In the genomic region with DNA sequence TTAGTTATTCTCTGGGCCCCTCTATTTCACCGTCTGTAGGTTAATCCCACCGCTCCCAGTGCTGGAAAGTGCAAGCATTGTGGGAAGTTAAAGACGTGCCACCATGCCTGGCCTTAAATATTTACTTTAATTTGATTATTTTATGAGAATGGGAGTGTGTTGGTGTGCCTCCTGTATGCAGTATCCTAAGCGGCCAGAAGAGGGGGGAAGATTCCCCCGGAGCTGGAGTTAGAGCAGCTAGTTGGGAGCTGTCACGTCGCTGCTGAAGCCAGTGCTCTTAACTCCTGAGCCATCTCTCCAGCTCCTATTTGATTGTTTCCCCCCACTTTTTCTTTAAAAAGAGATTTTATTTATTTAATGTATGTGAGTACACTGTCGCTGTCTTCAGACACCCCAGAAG, we compare ENCODE assay signal across 8 mouse cellular contexts. TPM values are rescaled to one million over a fixed set of nuclear protein-coding genes. Genes with fewer than 3 reads are reported as not detected.
DNase-seq lines count a peak whose midpoint lies in the region; ATAC-seq lines count a peak whose summit lies in the region.

No protein-coding gene starts in this region.

- ATAC-seq in erythroid progenitor cell, adult 5-6 weeks (replicated peaks; ENCODE audit: low FRiP score, poor library complexity, severe bottlenecking) = peak; percentile 99
- peak; percentile 32 to 53; a peak in 2 of 4 replicates for ATAC-seq in hematopoietic stem cell, adult 5-6 weeks (replicated peaks in 1 of 2; ENCODE audit: insufficient read depth in 1 of 2, low FRiP score in 2 of 2, low TSS enrichment in 1 of 2, low read depth in 1 of 2, poor library complexity in 2 of 2, severe bottlenecking in 2 of 2)

- DNase-seq in B cell, adult 2 months = peak; percentile 51 to 57
- peak; percentile 35 for DNase-seq in adrenal gland, postnatal 10 days
- peak; percentile 14 to 47 for DNase-seq in layer of hippocampus, postnatal 10 days (ENCODE audit: low spot score in 2 of 2)
- DNase-seq in lung, postnatal 10 days = peak; percentile 56
- peak; percentile 32 for DNase-seq in retina, embryonic 14.5 days (ENCODE audit: low spot score)
- DNase-seq in thymus, postnatal 0 days (ENCODE audit: low spot score) = peak; percentile 18

RNA-seq across cellular contexts. Expression of a gene that starts 7.1 kb away (rescaled TPM):
- 1 to 10 TPM; 1.2 to 2.1 TPM for total RNA-seq in adrenal gland, postnatal 10 days (2021)
- 0.84 and 1.8 TPM in 2 replicates for total RNA-seq in erythroid progenitor cell, adult 5-6 weeks (2015; ENCODE audit: low replicate concordance)
- 0.68 and 3.6 TPM in 2 replicates for total RNA-seq in erythroid progenitor cell, adult 5-6 weeks (2017; ENCODE audit: low replicate concordance)
- 0.63 and 2.1 TPM in 2 replicates for total RNA-seq in hematopoietic stem cell, adult 5-6 weeks (2017)
- total RNA-seq in layer of hippocampus, postnatal 10 days (2021) = 10 to 100 TPM; 11.8 to 12.0 TPM
- 0.12 and 0.18 TPM in 2 replicates for polyA plus RNA-seq in thymus, postnatal 0 days (2015; fragmentation: Nextera tagmentation; extraction: Ambion mirVana)

RNA-seq across cellular contexts. Expression of a gene that starts 25.5 kb away (rescaled TPM):
- 10 to 100 TPM; 34.2 to 48.2 TPM for total RNA-seq in adrenal gland, postnatal 10 days (2021)
- 91.0 and 94.4 TPM in 2 replicates for total RNA-seq in erythroid progenitor cell, adult 5-6 weeks (2015; ENCODE audit: low replicate concordance)
- 87.0 and 176 TPM in 2 replicates for total RNA-seq in erythroid progenitor cell, adult 5-6 weeks (2017; ENCODE audit: low replicate concordance)
- 48.4 TPM in 2 replicates for total RNA-seq in hematopoietic stem cell, adult 5-6 weeks (2017)
- total RNA-seq in layer of hippocampus, postnatal 10 days (2021) = 10 to 100 TPM; 86.1 to 93.0 TPM
- polyA plus RNA-seq in thymus, postnatal 0 days (2015; fragmentation: Nextera tagmentation; extraction: Ambion mirVana) = 40.2 and 48.1 TPM in 2 replicates

RNA-seq across cellular contexts. Expression of a gene that starts 26.1 kb away (rescaled TPM):
- total RNA-seq in adrenal gland, postnatal 10 days (2021) = 10 to 100 TPM; 49.6 to 54.7 TPM
- 327 and 376 TPM in 2 replicates for total RNA-seq in erythroid progenitor cell, adult 5-6 weeks (2015; ENCODE audit: low replicate concordance)
- total RNA-seq in erythroid progenitor cell, adult 5-6 weeks (2017; ENCODE audit: low replicate concordance) = 471 and 476 TPM in 2 replicates
- 73.7 and 89.4 TPM in 2 replicates for total RNA-seq in hematopoietic stem cell, adult 5-6 weeks (2017)
- 10 to 100 TPM; 67.3 to 67.8 TPM for total RNA-seq in layer of hippocampus, postnatal 10 days (2021)
- 55.0 and 55.6 TPM in 2 replicates for polyA plus RNA-seq in thymus, postnatal 0 days (2015; fragmentation: Nextera tagmentation; extraction: Ambion mirVana)

RNA-seq across cellular contexts. Expression of a gene that starts 52.7 kb away (rescaled TPM):
- 10 to 100 TPM; 35.7 to 39.3 TPM for total RNA-seq in adrenal gland, postnatal 10 days (2021)
- total RNA-seq in erythroid progenitor cell, adult 5-6 weeks (2015; ENCODE audit: low replicate concordance) = 18.9 and 23.4 TPM in 2 replicates
- total RNA-seq in erythroid progenitor cell, adult 5-6 weeks (2017; ENCODE audit: low replicate concordance) = 21.5 and 22.7 TPM in 2 replicates
- 9.6 and 12.4 TPM in 2 replicates for total RNA-seq in hematopoietic stem cell, adult 5-6 weeks (2017)
- total RNA-seq in layer of hippocampus, postnatal 10 days (2021) = 10 to 100 TPM; 28.8 to 38.6 TPM
- polyA plus RNA-seq in thymus, postnatal 0 days (2015; fragmentation: Nextera tagmentation; extraction: Ambion mirVana) = 11.4 TPM in 2 replicates

Comparison
In these comparisons a context has a peak if more than half of its experiments do, and no peak if none do; other contexts are left out.
1. Peak in every context shown above with its lines: DNase-seq and ATAC-seq.